Mouse (Mus musculus): ENCODE measurements around the gene Ptp4a2.
A peak's percentile ranks its signal among the peaks of the same experiment; 100 is the strongest.
"Not testable (repeated sequence)": the region's sequence is repeated elsewhere in the genome, so short reads cannot be mapped to it uniquely, and the experiment has no call there.

The Ptp4a2 gene

GRCm38 (mm10) chr4:129882555-129883293, 71.7 kb downstream of the Ptp4a2 start:
- DNase-seq (ENCODE audit: low spot score in 2 of 2): peak in 1 of 2 experiments; percentile 40

- peak in 1 of 2 experiments; percentile 17 for DNase-seq (ENCODE audit: low spot score in 2 of 2)
Measured at GRCm38 (mm10) chr4:129884041-129884930, 73.3 kb downstream of the Ptp4a2 start.

GRCm38 (mm10) chr4:129889661-129890060, 78.6 kb downstream of the Ptp4a2 start:
- DNase-seq (ENCODE audit: low spot score in 2 of 2): no peak

- no peak for DNase-seq (ENCODE audit: low spot score in 2 of 2)
Measured at GRCm38 (mm10) chr4:129890094-129890493, 79.1 kb downstream of the Ptp4a2 start.

- no peak for DNase-seq (ENCODE audit: low spot score in 2 of 2)
Measured at GRCm38 (mm10) chr4:129894861-129895260, 83.8 kb downstream of the Ptp4a2 start.

- DNase-seq (ENCODE audit: low spot score in 2 of 2): not testable (repeated sequence)
Measured at GRCm38 (mm10) chr4:129898815-129899214, 87.8 kb downstream of the Ptp4a2 start.
